ENCODE assay signal across 8 mouse cellular contexts in genomic region chr12:27341871-27342690, GRCm38 (mm10). TPM values are rescaled to one million over a fixed set of nuclear protein-coding genes. Genes with fewer than 3 reads are reported as not detected.
A peak's percentile ranks its signal among the peaks of the same experiment; 100 is the strongest.
DNase-seq lines count a peak whose midpoint lies in the region; ATAC-seq and TF ChIP-seq lines count a peak whose summit lies in the region.

Sox11 (minus strand) TSS chr12:27342574.

- peak; percentile 32 for DNase-seq in lung, adult 2 months
- no peak for DNase-seq in lung, adult 18-20 months
- DNase-seq in heart, postnatal 36 days: peak; percentile 25 to 31
- peak; percentile 60 to 72 for DNase-seq in layer of hippocampus, postnatal 14 days (ENCODE audit: low spot score in 2 of 2)
- DNase-seq in lung, postnatal 10 days: peak; percentile 50
- no peak for DNase-seq in retina, postnatal 1 day

- TF ChIP-seq CTCF in lung, adult 2 months (IDR thresholded peaks at IDR 0.05; ENCODE audit: insufficient read depth, low read length): no peak
- no peak for TF ChIP-seq CTCF in embryonic fibroblast, embryonic 13.5 days (IDR thresholded peaks at IDR 0.05; ENCODE audit: borderline replicate concordance, insufficient read depth, low read length)

- H3K9me3 ChIP-seq in stomach, embryonic 15.5 days: no peaks in the 10 kb centered on the region

- H3K27ac ChIP-seq in embryonic fibroblast, embryonic 13.5 days (ENCODE audit: insufficient read depth, low read length): peak within 1 kb of the TSS; percentile 53
- H3K27ac ChIP-seq in stomach, embryonic 15.5 days: peak within 1 kb of the TSS; percentile 95

- 1% methylated on average over 87 of the region's 95 CpGs for WGBS in lung, adult 2 months
- 0% methylated on average over 77 of the region's 95 CpGs for WGBS in stomach, embryonic 15.5 days

- peak; percentile 13; the same call in 1 of the 2 replicates for ATAC-seq in stomach, embryonic 15.5 days (ENCODE audit: insufficient read depth, low FRiP score, low read depth)

- peak within 1 kb of the TSS; percentile 89 for H3K4me2 ChIP-seq in stomach, embryonic 15.5 days

- no peaks in the 10 kb centered on the region for H3K27me3 ChIP-seq in stomach, embryonic 15.5 days (replicated peaks)

- H3K9ac ChIP-seq in stomach, embryonic 15.5 days: peak within 1 kb of the TSS; percentile 68

- no peak for TF ChIP-seq POLR2A in lung, adult 2 months (IDR thresholded peaks at IDR 0.05; ENCODE audit: borderline replicate concordance, extremely low read depth, low read depth, low read length)
- TF ChIP-seq POLR2A in embryonic fibroblast, embryonic 13.5 days (IDR thresholded peaks at IDR 0.05; ENCODE audit: low read depth, low read length): no peak; the same call in 1 of the 2 replicates

- intact Hi-C loops in heart, postnatal 36 days (cut with DNase I): loop anchor here (2.0 to 10.0 kb wide), 2 partner anchors 253 to 1091 kb away; no protein-coding TSS in a partner anchor

- H3K4me1 ChIP-seq in lung, adult 2 months (ENCODE audit: control insufficient read depth, insufficient read depth, low read length): peaks cover 3% of the 10 kb centered on the region
- H3K4me1 ChIP-seq in embryonic fibroblast, embryonic 13.5 days (ENCODE audit: control insufficient read depth, insufficient read depth, low read length): no peaks in the 10 kb centered on the region
- H3K4me1 ChIP-seq in stomach, embryonic 15.5 days: no peaks in the 10 kb centered on the region

- no peaks in the 10 kb centered on the region for H3K36me3 ChIP-seq in stomach, embryonic 15.5 days

- peak within 1 kb of the TSS; percentile 89 for H3K4me3 ChIP-seq in lung, adult 2 months (replicated peaks; ENCODE audit: extremely low read depth, low read depth, low read length)
- peak within 1 kb of the TSS; percentile 86 for H3K4me3 ChIP-seq in embryonic fibroblast, embryonic 13.5 days (ENCODE audit: insufficient read depth, low read length)
- peak within 1 kb of the TSS; percentile 78 for H3K4me3 ChIP-seq in stomach, embryonic 15.5 days (replicated peaks)

RNA-seq across cellular contexts. Expression of gene Sox11, which starts in this region (rescaled TPM):
- polyA plus RNA-seq in lung, adult 2 months (2012; rRNA removed): 5.4 and 5.9 TPM in 2 replicates
- 12.6 and 18.9 TPM in 2 replicates for polyA plus RNA-seq in embryonic fibroblast, embryonic 13.5 days (2011; ENCODE audit: insufficient read length, low read depth, missing spikeins)
- under 1 TPM; 0.03 to 0.11 TPM for total RNA-seq in heart, postnatal 36 days (2021)
- 10 to 100 TPM; 35.6 to 43.6 TPM for total RNA-seq in layer of hippocampus, postnatal 14 days (2021)
- polyA plus RNA-seq in stomach, embryonic 15.5 days (2015; fragmentation: Nextera tagmentation; extraction: Ambion mirVana): 30.8 and 35.7 TPM in 2 replicates

Comparison
In these comparisons a context has a peak if more than half of its experiments do, and no peak if none do; other contexts are left out.
1. RNA of gene Sox11 (total RNA-seq): 35.6 to 43.6 TPM in layer of hippocampus, postnatal 14 days; 0.03 to 0.11 TPM in heart, postnatal 36 days; every median in the first group is over 10 times any median in the second.
2. DNase-seq: peak in lung, adult 2 months (single experiment), layer of hippocampus, postnatal 14 days (2 of 2) and lung, postnatal 10 days (single experiment); none in lung, adult 18-20 months (0 of 2) and retina, postnatal 1 day (single experiment).
3. Peak in DNase-seq in heart, postnatal 36 days; RNA of the gene not detected or under 1 TPM.
4. Peak in every context shown above with its lines, with median percentiles within 50 percentile points of each other: H3K4me3 ChIP-seq.